Mouse (Mus musculus) kidney, adult 10 weeks (tissue): ENCODE data around the gene Sv2b. TPM values are rescaled to one million over a fixed set of nuclear protein-coding genes. Genes with fewer than 3 reads are reported as not detected.

Experiments used
- polyA plus RNA-seq: library from polyadenylated mRNA; stranded (reverse); fragments of 350-450 nt; fragmentation: Illumina TruSeq; extraction: RNeasy Lipid Tissue Mini Kit (QIAGEN cat#74804); gene quantifications from one replicate; pipeline ENCODE4 v1.2.3, GENCODE M21; 2014; ENCODE audit warnings: low read depth, low replicate concordance

Gene Sv2b
- not detected for polyA plus RNA-seq

GRCm38 (mm10) chr7:75308457-75309312, at the start of gene Sv2b:
TSS of gene Sv2b (minus strand) at chr7:75309262.

Other genes starting within 250 kb of the Sv2b start
- gene Akap13, start 146.3 kb upstream of the Sv2b start, polyA plus RNA-seq = 33.4 TPM